Mouse (Mus musculus) gastrocnemius, postnatal 10 days (tissue): Measurements from ENCODE around the gene Pigf. TPM values are rescaled to one million over a fixed set of nuclear protein-coding genes. Genes with fewer than 3 reads are reported as not detected.
"Not testable (repeated sequence)": the region's sequence is repeated elsewhere in the genome, so short reads cannot be mapped to it uniquely, and the experiment has no call there.

Source experiments
- DNase-seq: peaks from one replicate; pipeline ENCODE4 v3.0.0; 2021; ENCODE audit warnings: mixed read lengths
- long read RNA-seq, 2 experiments: library from polyadenylated mRNA; stranded (forward); transcript quantifications; one replicate each; pipeline ENCODE4 v2.0.0; 2021
- total RNA-seq, 2 experiments: library from RNA; stranded (reverse); gene quantifications; 2 replicates each; pipeline ENCODE4 v1.2.3; 2021

The Pigf gene
- 1 to 10 TPM; 3.8 to 4.1 TPM for total RNA-seq
- long read RNA-seq, experiment 1, partial matches to known transcripts = 0 of 2 reads
- long read RNA-seq, experiment 1, other reads (novel, unspliced or antisense) = 0 of 2 reads
- long read RNA-seq, experiment 2, partial matches to known transcripts = 0 of 1 reads
- long read RNA-seq, experiment 2, other reads (novel, unspliced or antisense) = 0 of 1 reads

- peak; percentile 96 for DNase-seq
Observed at GRCm38 (mm10) chr17:87025269-87025949, at the start of gene Pigf, which contains the start of gene Cript. Pigf (minus strand) TSS chr17:87025406. Cript (plus strand) TSS chr17:87025550.

GRCm38 (mm10) chr17:87073470-87073869, 48.3 kb upstream of the Pigf start:
- DNase-seq = no peak

- DNase-seq = no peak
Observed at GRCm38 (mm10) chr17:87072766-87073440, 47.7 kb upstream of the Pigf start.

GRCm38 (mm10) chr17:87072183-87072582, 47.0 kb upstream of the Pigf start:
- DNase-seq = not testable (repeated sequence)

- no peak for DNase-seq
Observed at GRCm38 (mm10) chr17:87068997-87069396, 43.8 kb upstream of the Pigf start.

GRCm38 (mm10) chr17:87063969-87064368, 38.8 kb upstream of the Pigf start:
- no peak for DNase-seq

- DNase-seq = no peak
Observed at GRCm38 (mm10) chr17:87063461-87063860, 38.3 kb upstream of the Pigf start.

GRCm38 (mm10) chr17:87062639-87063038, 37.4 kb upstream of the Pigf start:
- DNase-seq = no peak

- peak; percentile 74 for DNase-seq
Observed at GRCm38 (mm10) chr17:87057486-87058266, 32.5 kb upstream of the Pigf start.

GRCm38 (mm10) chr17:87056761-87057160, 31.6 kb upstream of the Pigf start:
- no peak for DNase-seq

- DNase-seq = no peak
Observed at GRCm38 (mm10) chr17:87055663-87056062, 30.5 kb upstream of the Pigf start.

- peak; percentile 48 for DNase-seq
Observed at GRCm38 (mm10) chr17:87055051-87055459, 29.8 kb upstream of the Pigf start.

- no peak for DNase-seq
Observed at GRCm38 (mm10) chr17:87053921-87054320, 28.7 kb upstream of the Pigf start.

GRCm38 (mm10) chr17:87052432-87052831, 27.2 kb upstream of the Pigf start:
- DNase-seq = no peak

- DNase-seq = no peak
Observed at GRCm38 (mm10) chr17:87051652-87052051, 26.4 kb upstream of the Pigf start.

- no peak for DNase-seq
Observed at GRCm38 (mm10) chr17:87050469-87051175, 25.4 kb upstream of the Pigf start.

GRCm38 (mm10) chr17:87049696-87050095, 24.5 kb upstream of the Pigf start:
- DNase-seq = no peak

- no peak for DNase-seq
Observed at GRCm38 (mm10) chr17:87044796-87045195, 19.6 kb upstream of the Pigf start.

GRCm38 (mm10) chr17:87044364-87044763, 19.2 kb upstream of the Pigf start:
- DNase-seq = peak; percentile 96

- no peak for DNase-seq
Observed at GRCm38 (mm10) chr17:87041739-87042138, 16.5 kb upstream of the Pigf start.

- no peak for DNase-seq
Observed at GRCm38 (mm10) chr17:87038496-87038895, 13.3 kb upstream of the Pigf start.
